Mouse (Mus musculus): ENCODE data around the gene Ccdc157. TPM values are rescaled to one million over a fixed set of nuclear protein-coding genes. Genes with fewer than 3 reads are reported as not detected.

The Ccdc157 gene
- polyA plus RNA-seq, 1 experiment from 2014 or later = 7.9 TPM

DNA sequence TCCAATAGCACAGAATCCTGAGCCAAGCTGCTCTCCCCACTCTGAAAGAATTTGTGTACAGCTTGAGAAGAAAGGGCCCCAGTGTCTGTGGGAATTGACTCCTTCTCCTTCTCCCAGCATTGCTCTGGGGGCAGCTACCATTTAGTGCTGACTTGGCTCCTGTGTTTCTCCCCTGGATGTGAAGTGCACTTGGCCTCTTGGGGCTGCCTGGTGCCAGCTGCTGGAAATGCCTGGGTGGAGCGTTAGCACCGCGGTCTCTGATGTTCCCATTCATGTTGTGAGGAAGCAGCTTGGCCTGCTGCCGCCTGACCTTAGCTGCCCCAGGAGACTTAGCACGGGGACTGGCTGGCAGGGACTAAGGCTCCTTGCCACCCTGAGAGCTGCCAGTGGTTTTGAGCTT is 14.5 kb upstream of the Ccdc157 start:
- no peaks in the 10 kb centered on the region for H3K27me3 ChIP-seq
- peak; percentile 46; the same call in 1 of the 2 replicates for ATAC-seq (ENCODE audit: low read depth)
- WGBS = 84% methylated on average over 5 of the region's 5 CpGs
- no peaks in the 10 kb centered on the region for H3K9me3 ChIP-seq
- H3K9ac ChIP-seq = no peak overlapping the region
- H3K36me3 ChIP-seq = peaks cover 100% of the 10 kb centered on the region
- H3K4me3 ChIP-seq = no peak overlapping the region
- no peaks in the 10 kb centered on the region for H3K4me1 ChIP-seq (replicated peaks)
- no peak overlapping the region for H3K4me2 ChIP-seq
- H3K27ac ChIP-seq (replicated peaks) = peak overlapping the region; percentile 62

DNA sequence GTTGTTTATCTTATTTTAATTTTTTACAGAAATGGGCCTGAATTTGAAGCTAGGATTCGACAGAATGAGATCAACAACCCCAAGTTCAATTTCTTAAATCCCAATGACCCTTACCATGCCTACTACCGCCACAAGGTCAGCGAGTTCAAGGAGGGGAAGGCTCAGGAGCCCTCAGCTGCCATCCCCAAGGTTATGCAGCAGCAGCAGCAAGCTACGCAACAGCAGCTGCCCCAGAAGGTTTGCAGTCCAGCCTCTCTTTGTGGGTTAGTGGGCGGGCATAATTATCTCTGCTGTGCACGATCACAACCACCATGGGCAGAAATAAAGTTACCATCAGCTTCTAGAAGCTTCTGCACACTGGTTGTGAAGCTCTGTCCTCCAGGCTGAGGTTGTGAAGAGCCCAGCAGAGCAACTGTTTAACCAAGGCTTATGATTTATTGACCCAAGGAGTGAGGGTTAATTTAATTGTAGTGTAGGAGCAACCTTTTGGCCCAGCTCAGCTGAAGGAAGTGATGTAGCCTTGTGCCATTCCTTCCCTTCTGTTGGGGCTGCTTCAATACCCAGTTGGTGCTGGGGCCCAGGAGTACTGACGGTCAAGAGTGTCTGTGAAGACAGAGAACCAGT is 6.5 kb upstream of the Ccdc157 start:
- Histone ChIP-seq H3K4me1 (replicated peaks) (peaks cover 35% of the 10 kb centered on the region), H3K27me3 (no peaks in the 10 kb centered on the region), H3K9ac (no peak overlapping the region), H3K9me3 (no peaks in the 10 kb centered on the region), H3K4me3 (no peak overlapping the region), H3K27ac (replicated peaks) (no peak overlapping the region), H3K36me3 (peaks cover 98% of the 10 kb centered on the region), H3K4me2 (no peak overlapping the region)
- 92% methylated on average over 7 of the region's 7 CpGs for WGBS
- ATAC-seq (ENCODE audit: low read depth) = no peak

DNA sequence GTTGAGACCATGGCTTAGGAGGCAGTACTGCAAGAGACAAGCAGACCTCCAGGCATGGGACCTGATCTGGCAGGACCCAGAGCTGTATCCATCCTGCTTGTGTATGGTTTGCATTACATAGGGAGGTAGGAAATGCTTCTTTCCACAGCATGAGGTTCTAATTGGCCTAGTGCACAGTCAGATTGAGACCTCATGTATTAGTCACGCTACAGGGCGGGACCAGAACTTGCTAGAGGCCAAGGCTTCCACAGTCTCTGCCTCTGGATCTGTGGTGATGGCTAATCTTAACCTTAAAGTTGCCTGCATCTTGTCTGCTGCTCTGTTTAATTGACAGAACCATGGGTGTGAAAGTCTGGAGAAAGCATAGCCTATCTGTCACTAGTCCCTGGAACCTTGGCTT is 4.6 kb upstream of the Ccdc157 start:
- H3K9ac ChIP-seq = no peak overlapping the region
- H3K36me3 ChIP-seq = peaks cover 84% of the 10 kb centered on the region
- 92% methylated on average over 2 of the region's 2 CpGs for WGBS

DNA sequence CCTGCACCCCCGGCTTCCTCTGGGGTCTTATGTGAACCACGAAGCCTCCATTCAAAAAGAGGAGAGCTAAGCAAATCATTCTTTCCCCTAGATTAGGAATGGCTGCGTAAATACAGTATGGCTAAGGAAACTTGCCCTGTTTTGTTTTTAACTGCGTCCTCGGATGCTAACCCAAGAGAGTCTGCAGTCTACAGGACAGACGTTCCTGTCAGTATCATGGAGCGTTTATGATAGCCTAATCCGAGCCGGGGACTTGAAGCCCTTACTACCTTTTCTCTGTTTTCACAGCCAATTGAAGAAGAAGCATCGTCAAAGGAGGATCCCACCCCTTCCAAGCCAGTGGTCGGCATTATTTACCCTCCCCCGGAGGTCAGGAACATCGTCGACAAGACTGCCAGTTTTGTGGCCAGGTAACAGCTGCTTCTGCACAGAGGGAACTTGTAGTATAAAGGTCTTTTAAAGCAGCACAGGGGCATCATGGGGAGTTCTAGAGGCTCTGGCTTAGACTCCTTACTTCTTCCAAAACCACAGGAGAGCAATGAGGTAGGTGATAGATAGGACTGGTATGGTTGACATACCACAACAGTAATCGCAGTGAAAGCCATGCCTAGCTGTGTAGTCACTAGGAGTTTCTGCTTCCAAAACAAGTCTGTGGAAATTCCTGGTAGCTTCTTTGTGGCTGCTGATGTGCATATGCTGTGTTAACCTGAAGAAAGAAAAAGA is 826 bp upstream of the Ccdc157 start:
- ATAC-seq (ENCODE audit: low read depth) = 0 out of 2 replicates have a peak, but pooled peaks have one; percentile 15
- Histone ChIP-seq H3K36me3 (peaks cover 46% of the 10 kb centered on the region), H3K27ac (replicated peaks) (peak overlapping the region; percentile 94), H3K9ac (peak overlapping the region; percentile 88), H3K4me3 (peak overlapping the region; percentile 92), H3K27me3 (no peaks in the 10 kb centered on the region), H3K4me2 (peak overlapping the region; percentile 99), H3K9me3 (no peaks in the 10 kb centered on the region), H3K4me1 (replicated peaks) (peaks cover 58% of the 10 kb centered on the region)
- 8% methylated on average over 15 of the region's 15 CpGs for WGBS

More for the DNA sequence above, 4.6 kb upstream of the Ccdc157 start:
- no peaks in the 10 kb centered on the region for H3K27me3 ChIP-seq
- no peak overlapping the region for H3K27ac ChIP-seq (replicated peaks)
- H3K4me3 ChIP-seq = no peak overlapping the region
- H3K4me1 ChIP-seq (replicated peaks) = peaks cover 46% of the 10 kb centered on the region
- ATAC-seq (ENCODE audit: low read depth) = no peak
- H3K4me2 ChIP-seq = no peak overlapping the region
- no peaks in the 10 kb centered on the region for H3K9me3 ChIP-seq

DNA sequence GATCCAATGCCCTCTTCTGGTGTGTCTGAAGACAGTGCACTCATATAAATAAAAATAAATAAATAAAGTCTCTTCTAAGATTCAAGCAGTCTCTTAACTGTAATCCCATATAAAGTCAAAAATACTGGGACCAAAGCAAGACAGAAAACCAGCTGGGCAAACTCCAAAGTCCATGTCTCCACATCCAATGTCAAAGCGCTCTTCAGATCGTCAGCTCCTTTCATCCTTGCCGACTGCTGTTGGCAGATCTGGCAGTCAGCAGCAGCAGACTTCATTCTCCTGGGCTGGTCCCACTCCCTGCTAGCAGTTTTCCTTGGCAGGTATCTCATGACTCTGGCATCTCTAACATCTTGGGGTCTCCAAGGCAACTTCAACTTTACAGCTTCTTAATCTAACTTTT is 1.4 kb downstream of the Ccdc157 start:
- Histone ChIP-seq H3K4me1 (replicated peaks) (peaks cover 44% of the 10 kb centered on the region), H3K4me3 (no peak overlapping the region), H3K9me3 (no peaks in the 10 kb centered on the region), H3K9ac (no peak overlapping the region), H3K4me2 (no peak overlapping the region), H3K27me3 (no peaks in the 10 kb centered on the region), H3K27ac (replicated peaks) (no peak overlapping the region), H3K36me3 (peaks cover 29% of the 10 kb centered on the region)
- WGBS = 94% methylated on average over 3 of the region's 3 CpGs
- no peak for ATAC-seq (ENCODE audit: low read depth)

DNA sequence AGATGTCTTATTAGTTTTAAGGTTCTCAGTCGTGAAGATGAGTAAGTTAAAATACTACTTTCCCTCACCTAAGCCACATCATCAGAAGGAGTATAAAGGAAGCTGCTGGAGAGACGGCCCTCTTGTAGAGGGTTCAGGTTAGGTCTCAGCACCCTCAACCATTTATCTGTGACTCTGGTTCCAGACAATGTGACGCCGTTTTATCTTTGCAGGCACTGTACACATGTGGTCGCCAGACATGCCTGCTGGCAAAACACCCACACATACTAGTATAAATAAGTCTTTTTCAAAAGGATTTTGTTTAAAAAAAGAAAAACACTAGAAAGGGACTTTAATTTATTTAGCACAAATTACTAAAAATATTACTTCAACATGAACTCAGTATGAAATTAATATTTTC is 4.5 kb downstream of the Ccdc157 start:
- H3K27ac ChIP-seq (replicated peaks) = no peak overlapping the region
- WGBS = 73% methylated on average over 5 of the region's 5 CpGs
- H3K27me3 ChIP-seq = no peaks in the 10 kb centered on the region
- H3K4me3 ChIP-seq = no peak overlapping the region
- H3K36me3 ChIP-seq = peaks cover 4% of the 10 kb centered on the region; the same call in 1 of the 2 replicates
- no peak overlapping the region for H3K9ac ChIP-seq
- no peak for ATAC-seq (ENCODE audit: low read depth)
- H3K4me1 ChIP-seq (replicated peaks) = peaks cover 16% of the 10 kb centered on the region
- no peak overlapping the region for H3K4me2 ChIP-seq
- no peaks in the 10 kb centered on the region for H3K9me3 ChIP-seq

DNA sequence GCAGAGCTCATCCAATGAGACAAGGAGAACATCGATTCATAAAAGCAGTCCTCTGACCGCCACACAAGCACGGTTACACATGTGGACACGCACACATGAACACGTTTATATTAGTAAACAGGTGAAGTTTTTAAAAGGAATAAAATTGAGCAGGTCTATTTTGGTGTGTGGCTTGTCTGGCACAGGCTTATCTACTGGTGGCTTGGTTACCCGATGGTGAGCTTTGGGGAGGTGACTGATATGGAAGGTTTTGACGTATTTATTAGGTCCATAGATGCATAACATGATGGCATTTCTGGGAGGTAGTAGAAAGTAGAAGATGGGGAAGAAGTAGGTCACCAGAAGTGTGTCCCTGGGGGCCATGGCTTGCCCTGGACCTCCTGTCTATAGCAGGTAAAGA is 6.4 kb downstream of the Ccdc157 start:
- Histone ChIP-seq H3K36me3 (peaks cover 4% of the 10 kb centered on the region; the same call in 1 of the 2 replicates), H3K9ac (no peak overlapping the region), H3K4me3 (no peak overlapping the region), H3K4me2 (no peak overlapping the region), H3K27me3 (no peaks in the 10 kb centered on the region), H3K27ac (replicated peaks) (no peak overlapping the region), H3K4me1 (replicated peaks) (0 out of 2 replicates have a peak, but pooled peaks cover 5% of the 10 kb centered on the region), H3K9me3 (no peaks in the 10 kb centered on the region)
- no peak for ATAC-seq (ENCODE audit: low read depth)
- 95% methylated on average over 7 of the region's 7 CpGs for WGBS

DNA sequence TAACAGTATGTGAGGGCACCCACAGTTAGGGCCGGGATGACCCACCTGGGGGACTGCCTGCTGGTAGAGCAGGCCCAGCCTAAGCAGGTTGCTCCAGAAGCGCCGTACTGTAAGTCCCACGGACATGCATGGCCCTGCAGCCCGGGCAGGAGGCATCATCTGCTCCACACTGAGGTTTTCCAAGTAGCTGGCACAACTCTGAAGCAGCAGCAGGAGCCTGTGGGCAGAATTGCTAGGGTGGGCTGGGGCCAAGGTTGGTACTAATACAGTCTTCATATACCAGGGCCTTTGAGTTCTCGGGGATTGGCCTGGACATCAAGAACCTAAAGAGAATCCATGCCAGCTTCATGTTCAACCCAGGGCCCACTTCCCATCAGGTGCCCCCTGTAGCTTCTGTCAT is 10.2 kb downstream of the Ccdc157 start:
- ATAC-seq (ENCODE audit: low read depth) = no peak
- no peak overlapping the region for H3K4me3 ChIP-seq
- WGBS = 89% methylated on average over 6 of the region's 6 CpGs
- H3K36me3 ChIP-seq = peaks cover 12% of the 10 kb centered on the region; the same call in 1 of the 2 replicates
- no peak overlapping the region for H3K27ac ChIP-seq (replicated peaks)
- no peaks in the 10 kb centered on the region for H3K9me3 ChIP-seq
- no peak overlapping the region for H3K9ac ChIP-seq
- H3K4me2 ChIP-seq = no peak overlapping the region
- no peaks in the 10 kb centered on the region for H3K27me3 ChIP-seq
- H3K4me1 ChIP-seq (replicated peaks) = no peaks in the 10 kb centered on the region

DNA sequence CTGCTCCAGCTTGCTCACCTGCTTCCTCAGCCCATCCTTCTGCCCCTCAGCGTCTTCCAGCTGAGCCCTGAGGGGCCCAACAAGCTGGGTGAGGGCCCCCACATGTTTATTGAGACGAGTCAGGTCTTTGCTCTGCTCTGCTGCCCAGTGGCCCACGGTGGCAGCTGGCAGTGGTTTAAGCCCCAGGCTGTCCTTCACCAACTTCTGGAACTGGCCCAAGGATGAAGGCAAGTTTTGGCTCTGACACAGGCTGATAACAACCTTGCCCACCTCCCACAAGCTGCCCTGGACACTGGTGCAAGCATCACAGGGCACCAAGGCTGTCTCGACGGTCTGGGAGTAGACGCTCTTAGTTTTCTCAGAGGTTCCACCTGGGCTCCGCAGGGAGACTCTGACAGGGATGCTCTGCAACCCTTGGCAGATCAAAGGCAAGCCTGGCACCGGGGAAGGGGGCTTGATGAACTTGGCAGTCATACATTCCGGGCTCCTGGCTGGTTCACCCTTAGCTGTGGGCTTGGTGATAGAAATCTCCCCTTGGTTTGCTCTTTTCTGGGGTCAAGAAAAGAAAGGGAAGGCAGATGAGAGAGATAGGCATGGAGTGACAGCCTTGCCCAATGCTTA is 11.4 kb downstream of the Ccdc157 start:
- no peaks in the 10 kb centered on the region for H3K27me3 ChIP-seq
- H3K27ac ChIP-seq (replicated peaks) = no peak overlapping the region
- peaks cover 21% of the 10 kb centered on the region for H3K36me3 ChIP-seq
- H3K4me2 ChIP-seq = no peak overlapping the region
- H3K9ac ChIP-seq = no peak overlapping the region
- WGBS = 92% methylated on average over 9 of the region's 9 CpGs
- no peaks in the 10 kb centered on the region for H3K9me3 ChIP-seq
- H3K4me3 ChIP-seq = no peak overlapping the region
- H3K4me1 ChIP-seq (replicated peaks) = no peaks in the 10 kb centered on the region
- no peak for ATAC-seq (ENCODE audit: low read depth)

DNA sequence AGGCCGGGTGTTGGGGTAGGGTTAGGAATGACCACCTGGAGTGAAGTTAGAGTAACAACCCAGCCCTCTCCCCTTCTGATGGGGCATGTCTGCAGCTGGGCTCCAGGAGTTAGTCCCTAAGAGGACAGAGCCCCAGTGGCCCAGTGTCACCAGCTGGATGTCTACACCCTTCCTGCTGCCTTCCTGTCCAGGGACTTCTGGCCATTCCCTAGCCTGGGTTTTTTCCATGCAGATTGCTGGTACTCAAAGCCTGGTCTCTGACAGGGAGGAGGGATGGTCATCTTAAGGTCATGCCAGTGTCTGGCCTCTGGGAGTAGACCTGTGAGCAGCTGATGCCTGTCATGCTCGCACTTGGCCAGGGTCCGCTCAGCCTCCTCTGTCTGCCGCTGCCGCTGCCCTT is 12.0 kb downstream of the Ccdc157 start:
- no peak for ATAC-seq (ENCODE audit: low read depth)
- Histone ChIP-seq H3K27ac (replicated peaks) (no peak overlapping the region), H3K9me3 (no peaks in the 10 kb centered on the region), H3K36me3 (peaks cover 26% of the 10 kb centered on the region), H3K4me1 (replicated peaks) (no peaks in the 10 kb centered on the region), H3K27me3 (no peaks in the 10 kb centered on the region), H3K9ac (no peak overlapping the region), H3K4me3 (no peak overlapping the region), H3K4me2 (no peak overlapping the region)
- 88% methylated on average over 5 of the region's 5 CpGs for WGBS

DNA sequence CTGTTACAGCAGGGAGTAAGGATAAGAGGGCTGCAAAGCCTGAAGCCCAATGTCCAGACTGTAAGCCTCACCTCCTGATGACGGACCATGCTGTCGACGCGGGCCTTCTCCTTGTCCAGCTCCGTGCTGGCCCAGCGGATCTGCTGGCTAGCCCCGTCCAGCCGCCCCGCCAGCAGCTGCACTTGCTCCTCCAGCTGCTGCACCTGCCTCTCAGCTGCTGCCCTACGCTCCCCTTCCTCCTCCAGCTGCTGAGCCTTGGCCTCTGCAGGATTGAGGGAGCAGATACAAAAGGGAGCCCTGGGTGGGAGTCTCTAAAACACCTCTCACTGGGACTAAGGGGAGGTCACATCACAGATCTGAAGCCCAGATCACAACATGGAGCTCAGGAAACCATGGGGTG is 13.0 kb downstream of the Ccdc157 start:
- no peak overlapping the region for H3K9ac ChIP-seq
- H3K36me3 ChIP-seq = peaks cover 37% of the 10 kb centered on the region
- H3K27ac ChIP-seq (replicated peaks) = no peak overlapping the region
- no peaks in the 10 kb centered on the region for H3K4me1 ChIP-seq (replicated peaks)
- 90% methylated on average over 10 of the region's 10 CpGs for WGBS
- no peaks in the 10 kb centered on the region for H3K9me3 ChIP-seq
- ATAC-seq (ENCODE audit: low read depth) = no peak
- H3K4me3 ChIP-seq = no peak overlapping the region
- H3K27me3 ChIP-seq = no peaks in the 10 kb centered on the region
- H3K4me2 ChIP-seq = no peak overlapping the region

DNA sequence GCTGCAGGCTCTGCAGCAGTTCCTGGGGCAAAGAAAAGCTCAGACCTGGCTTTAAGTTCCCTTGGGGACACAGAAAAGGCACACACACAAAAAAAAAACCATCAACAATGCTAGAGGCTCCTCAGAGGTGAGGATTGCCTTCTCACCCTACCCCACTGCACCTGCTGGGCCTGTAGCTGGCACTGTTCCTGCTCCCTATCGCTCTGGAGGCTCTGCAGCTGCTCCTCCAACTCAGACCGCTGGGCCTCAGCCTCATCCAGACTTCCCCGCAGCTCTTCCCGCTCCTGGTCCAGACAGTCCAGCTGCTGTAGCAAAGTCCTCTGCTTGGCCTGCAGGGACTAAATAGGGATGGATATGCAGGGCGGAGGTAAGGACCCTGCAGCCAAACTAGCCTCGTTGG is 13.7 kb downstream of the Ccdc157 start:
- no peak overlapping the region for H3K27ac ChIP-seq (replicated peaks)
- H3K36me3 ChIP-seq = peaks cover 44% of the 10 kb centered on the region
- no peak overlapping the region for H3K4me2 ChIP-seq
- no peak for ATAC-seq (ENCODE audit: low read depth)
- no peak overlapping the region for H3K4me3 ChIP-seq
- 77% methylated on average over 6 of the region's 6 CpGs for WGBS
- no peak overlapping the region for H3K9ac ChIP-seq
- H3K27me3 ChIP-seq = no peaks in the 10 kb centered on the region
- H3K4me1 ChIP-seq (replicated peaks) = no peaks in the 10 kb centered on the region
- H3K9me3 ChIP-seq = no peaks in the 10 kb centered on the region

Data from neural tube, embryonic 13.5 days (tissue).